Mouse (Mus musculus) regulatory T cell (primary cell): ENCODE results near the gene Il34.

ENCODE experiments used
- in situ Hi-C: fragments of 300-600 bp; cut with MboI, MseI; formaldehyde crosslinking; loops from one replicate; pipeline ENCODE4 v1.15.1; 2025; ENCODE audit warnings: high pct_unique_total_duplicates

Gene Il34

GRCm38 (mm10) chr8:110805669-110806068, at the start of gene Il34:
Gene Il34 (minus strand): TSS chr8:110805924.
- in situ Hi-C loops = no loop called here

- in situ Hi-C loops = no loop called here
Measured at GRCm38 (mm10) chr8:110851186-110851585, 45.5 kb upstream of the Il34 start.

GRCm38 (mm10) chr8:110847645-110848495, 42.1 kb upstream of the Il34 start:
- in situ Hi-C loops = loop anchor here (10.0 kb wide), 1 partner anchor 427 kb away; no protein-coding TSS in a partner anchor

GRCm38 (mm10) chr8:110847171-110847549, 41.4 kb upstream of the Il34 start:
- in situ Hi-C loops = loop anchor here (10.0 kb wide), 1 partner anchor 428 kb away; no protein-coding TSS in a partner anchor

- in situ Hi-C loops = loop anchor here (10.0 kb wide), 1 partner anchor 428 kb away; no protein-coding TSS in a partner anchor
Measured at GRCm38 (mm10) chr8:110846405-110847170, 40.9 kb upstream of the Il34 start, which contains the start of the genes Cog4 and Sf3b3. Gene Cog4 (plus strand): TSS chr8:110846600. Gene Sf3b3 (minus strand): TSS chr8:110846787.

- in situ Hi-C loops = loop anchor here (10.0 kb wide), 1 partner anchor 429 kb away; no protein-coding TSS in a partner anchor
Measured at GRCm38 (mm10) chr8:110845821-110846404, 40.2 kb upstream of the Il34 start.

- in situ Hi-C loops = loop anchor here (10.0 kb wide), 1 partner anchor 430 kb away; no protein-coding TSS in a partner anchor
Measured at GRCm38 (mm10) chr8:110844941-110845340, 39.2 kb upstream of the Il34 start.

- in situ Hi-C loops = loop anchor here (10.0 kb wide), 1 partner anchor 432 kb away; no protein-coding TSS in a partner anchor
Measured at GRCm38 (mm10) chr8:110843207-110843606, 37.5 kb upstream of the Il34 start.

GRCm38 (mm10) chr8:110842012-110842574, 36.4 kb upstream of the Il34 start:
- in situ Hi-C loops = loop anchor here (10.0 kb wide), 1 partner anchor 433 kb away; no protein-coding TSS in a partner anchor

- in situ Hi-C loops = loop anchor here (5.0 kb wide), 1 partner anchor 215 kb away; no protein-coding TSS in a partner anchor
Measured at GRCm38 (mm10) chr8:110831956-110832355, 26.2 kb upstream of the Il34 start.

- in situ Hi-C loops = loop anchor here (5.0 kb wide), 1 partner anchor 459 kb away; no protein-coding TSS in a partner anchor
Measured at GRCm38 (mm10) chr8:110828511-110828910, 22.8 kb upstream of the Il34 start.

- in situ Hi-C loops = loop anchor here (5.0 kb wide), 1 partner anchor 462 kb away; no protein-coding TSS in a partner anchor
Measured at GRCm38 (mm10) chr8:110824861-110825260, 19.1 kb upstream of the Il34 start.

GRCm38 (mm10) chr8:110821960-110822359, 16.2 kb upstream of the Il34 start:
- in situ Hi-C loops = no loop called here

GRCm38 (mm10) chr8:110820257-110820656, 14.5 kb upstream of the Il34 start:
- in situ Hi-C loops = no loop called here

- in situ Hi-C loops = loop anchor here (10.0 kb wide), 1 partner anchor 226 kb away; no protein-coding TSS in a partner anchor
Measured at GRCm38 (mm10) chr8:110818593-110818992, 12.9 kb upstream of the Il34 start.

- in situ Hi-C loops = loop anchor here (10.0 kb wide), 1 partner anchor 228 kb away; no protein-coding TSS in a partner anchor
Measured at GRCm38 (mm10) chr8:110816990-110817389, 11.3 kb upstream of the Il34 start.

GRCm38 (mm10) chr8:110815308-110815707, 9.6 kb upstream of the Il34 start:
- in situ Hi-C loops = loop anchor here (10.0 kb wide), 1 partner anchor 229 kb away; no protein-coding TSS in a partner anchor

GRCm38 (mm10) chr8:110813081-110813812, 7.5 kb upstream of the Il34 start:
- in situ Hi-C loops = loop anchor here (10.0 kb wide), 1 partner anchor 232 kb away; no protein-coding TSS in a partner anchor

GRCm38 (mm10) chr8:110812349-110813080, 6.8 kb upstream of the Il34 start:
- in situ Hi-C loops = loop anchor here (10.0 kb wide), 1 partner anchor 232 kb away; no protein-coding TSS in a partner anchor
